Mouse (Mus musculus) testis, adult 2 months (tissue): ENCODE measurements around the gene Trappc1. TPM values are rescaled to one million over a fixed set of nuclear protein-coding genes. Genes with fewer than 3 reads are reported as not detected.
A peak's percentile ranks its signal among the peaks of the same experiment; 100 is the strongest.

Source experiments
- H3K27ac ChIP-seq: fragments of 200-500 bp; 2 replicates; pipeline ENCODE4 v1.5.1; 2012; ENCODE audit warnings: low read depth, low read length; ENCODE audit not compliant: control insufficient read depth, insufficient read depth
- H3K27me3 ChIP-seq: fragments of 200-500 bp; 2 replicates; pipeline ENCODE4 v1.6.1; 2012; ENCODE audit warnings: mild to moderate bottlenecking, low read length, moderate library complexity; ENCODE audit not compliant: control insufficient read depth, insufficient read depth
- H3K36me3 ChIP-seq: fragments of 200-500 bp; 2 replicates; pipeline ENCODE4 v1.6.1; 2012; ENCODE audit warnings: mild to moderate bottlenecking, low read length; ENCODE audit not compliant: control insufficient read depth, insufficient read depth
- H3K4me1 ChIP-seq: fragments of 200-500 bp; 2 replicates; pipeline ENCODE4 v1.6.1; 2012; ENCODE audit warnings: low read length; ENCODE audit not compliant: control insufficient read depth, insufficient read depth
- H3K4me3 ChIP-seq: fragments of 200-500 bp; 2 replicates; pipeline ENCODE4 v1.5.1; 2012; ENCODE audit warnings: low read depth, mild to moderate bottlenecking, low read length, moderate library complexity, mixed read lengths; ENCODE audit not compliant: control insufficient read depth
- CTCF ChIP-seq: fragments of 200-500 bp; IDR thresholded peaks from 2 replicates; pipeline ENCODE4 v1.5.1; 2012; ENCODE audit warnings: low read depth, mild to moderate bottlenecking, inconsistent platforms, low read length, moderate library complexity; ENCODE audit not compliant: control insufficient read depth, insufficient read depth, insufficient replicate concordance
- POLR2A ChIP-seq: fragments of 200-500 bp; IDR thresholded peaks from 2 replicates; pipeline ENCODE4 v1.6.1; 2012; ENCODE audit warnings: low read depth, mild to moderate bottlenecking, inconsistent platforms, low read length, moderate library complexity; ENCODE audit not compliant: control insufficient read depth
- polyA plus RNA-seq: library from polyadenylated mRNA; depleted of rRNA; stranded (reverse); fragments of >200 nt; gene quantifications from 2 replicates; pipeline ENCODE4 v1.2.3, GENCODE M21; 2012; rRNA removed

Trappc1 gene
- polyA plus RNA-seq: 17.9 and 25.5 TPM in 2 replicates

GRCm38 (mm10) chr11:69323667-69324111 is at the start of gene Trappc1, which contains the start of gene Cntrob:
TSS of gene Trappc1 (plus strand) at chr11:69323980.
TSS of gene Cntrob (minus strand) at chr11:69323775.
- Histone ChIP-seq H3K4me1 (peaks cover 32% of the 10 kb centered on the region), H3K4me3 (peak within 1 kb of the TSS; percentile 89), H3K27ac (peak within 1 kb of the TSS; percentile 97), H3K27me3 (no peaks in the 10 kb centered on the region), H3K36me3 (peaks cover 3% of the 10 kb centered on the region)
- no peak for TF ChIP-seq CTCF
- peak; percentile 92 for TF ChIP-seq POLR2A

- H3K4me1 ChIP-seq: no peaks in the 10 kb centered on the region
- H3K36me3 ChIP-seq: no peaks in the 10 kb centered on the region
- no peaks in the 10 kb centered on the region for H3K27me3 ChIP-seq
- TF ChIP-seq POLR2A: no peak
- no peak for TF ChIP-seq CTCF
- H3K27ac ChIP-seq: no peak overlapping the region
- no peak overlapping the region for H3K4me3 ChIP-seq
These were observed 48.1 kb upstream of the Trappc1 start for GRCm38 (mm10) chr11:69275650-69276049.

GRCm38 (mm10) chr11:69276081-69276480 is 47.7 kb upstream of the Trappc1 start:
- no peak overlapping the region for H3K4me3 ChIP-seq
- H3K27ac ChIP-seq: no peak overlapping the region
- H3K27me3 ChIP-seq: no peaks in the 10 kb centered on the region
- no peaks in the 10 kb centered on the region for H3K4me1 ChIP-seq
- no peak for TF ChIP-seq POLR2A
- no peak for TF ChIP-seq CTCF
- no peaks in the 10 kb centered on the region for H3K36me3 ChIP-seq

- Histone ChIP-seq H3K27ac (no peak overlapping the region), H3K27me3 (no peaks in the 10 kb centered on the region), H3K36me3 (no peaks in the 10 kb centered on the region), H3K4me1 (no peaks in the 10 kb centered on the region), H3K4me3 (no peak overlapping the region)
- TF ChIP-seq CTCF: no peak
- TF ChIP-seq POLR2A: no peak
These were observed 46.5 kb upstream of the Trappc1 start for GRCm38 (mm10) chr11:69277267-69277666.

GRCm38 (mm10) chr11:69291111-69291510 is 32.7 kb upstream of the Trappc1 start:
- Histone ChIP-seq H3K4me3 (no peak overlapping the region), H3K4me1 (no peaks in the 10 kb centered on the region), H3K27me3 (no peaks in the 10 kb centered on the region), H3K36me3 (no peaks in the 10 kb centered on the region), H3K27ac (no peak overlapping the region)
- no peak for TF ChIP-seq POLR2A
- TF ChIP-seq CTCF: no peak

GRCm38 (mm10) chr11:69295286-69295685 is 28.5 kb upstream of the Trappc1 start:
- H3K36me3 ChIP-seq: peaks cover 4% of the 10 kb centered on the region
- TF ChIP-seq CTCF (no peak), POLR2A (no peak)
- H3K27me3 ChIP-seq: no peaks in the 10 kb centered on the region
- H3K4me1 ChIP-seq: no peaks in the 10 kb centered on the region
- H3K27ac ChIP-seq: no peak overlapping the region
- H3K4me3 ChIP-seq: peak overlapping the region; percentile 59; the same call in 1 of the 2 replicates

- Histone ChIP-seq H3K4me1 (no peaks in the 10 kb centered on the region), H3K36me3 (peaks cover 4% of the 10 kb centered on the region), H3K27me3 (no peaks in the 10 kb centered on the region), H3K4me3 (no peak overlapping the region), H3K27ac (no peak overlapping the region)
- TF ChIP-seq CTCF (no peak), POLR2A (no peak)
These were observed 26.0 kb upstream of the Trappc1 start for GRCm38 (mm10) chr11:69297799-69298198.
